Mouse (Mus musculus) lung, postnatal 0 days (tissue): ENCODE results near the gene Tango6. TPM values are rescaled to one million over a fixed set of nuclear protein-coding genes. Genes with fewer than 3 reads are reported as not detected.

Experiments
- ATAC-seq: fragments of 200-750 bp; cut with Nextera tagmentation; 2 replicates; pipeline ENCODE4 v1.8.0; 2017; ENCODE audit warnings: moderate library complexity
- DNase-seq: peaks from one replicate; pipeline ENCODE4 v3.0.0-alpha.2; 2016; ENCODE audit warnings: low spot score
- H3K27ac ChIP-seq: fragments of 300-500 bp; sonication (generic); 2 replicates; pipeline ENCODE4 v1.5.1; 2014; ENCODE audit warnings: antibody characterized with exemption, mild to moderate bottlenecking, low read length, mixed read lengths
- H3K27me3 ChIP-seq: fragments of 300-500 bp; sonication (generic); replicated peaks from 2 replicates; pipeline ENCODE4 v1.6.1; 2014; ENCODE audit warnings: low read length, mixed read lengths; ENCODE audit not compliant: insufficient read depth
- H3K36me3 ChIP-seq: fragments of 300-500 bp; sonication (generic); 2 replicates; pipeline ENCODE4 v1.6.1; 2014; ENCODE audit warnings: low read length, mixed read lengths; ENCODE audit not compliant: insufficient read depth
- H3K4me1 ChIP-seq: fragments of 300-500 bp; sonication (generic); 2 replicates; pipeline ENCODE4 v1.6.1; 2014; ENCODE audit warnings: antibody characterized with exemption, low read depth, low read length, mixed read lengths; ENCODE audit not compliant: insufficient read depth
- H3K4me2 ChIP-seq: fragments of 300-500 bp; sonication (generic); replicated peaks from 2 replicates; pipeline ENCODE4 v1.6.1; 2014; ENCODE audit warnings: low read depth, mild to moderate bottlenecking, low read length, moderate library complexity, mixed read lengths
- H3K4me3 ChIP-seq: fragments of 300-500 bp; sonication (generic); 2 replicates; pipeline ENCODE4 v1.5.1; 2014; ENCODE audit warnings: low read depth, low read length
- H3K9ac ChIP-seq: fragments of 300-500 bp; sonication (generic); replicated peaks from 2 replicates; pipeline ENCODE4 v1.6.1; 2014; ENCODE audit warnings: low read depth, mild to moderate bottlenecking
- H3K9me3 ChIP-seq: fragments of 300-500 bp; sonication (generic); 2 replicates; pipeline ENCODE4 v1.6.1; 2016; ENCODE audit warnings: low read length, mixed read lengths
- CTCF ChIP-seq: IDR thresholded peaks from 2 replicates; pipeline ENCODE4 v1.5.1; 2016; ENCODE audit warnings: antibody characterized with exemption, mild to moderate bottlenecking
- EP300 ChIP-seq: IDR thresholded peaks from 2 replicates; pipeline ENCODE4 v1.6.1; 2016; ENCODE audit warnings: antibody characterized with exemption, mild to moderate bottlenecking, control low read depth
- WGBS: fragments of 180-500 bp; shearing (Covaris S2); extraction: QIAGEN DNeasy Blood & Tissue Kit; methylation state at CpG from one replicate; pipeline ENCODE4 v1.1.7; 2014; 5-methylcytosine and 5-hydroxymethylcytosine counted together
- polyA plus RNA-seq: library from polyadenylated mRNA; unstranded; fragments of >200 nt; fragmentation: Nextera tagmentation; extraction: Ambion mirVana; gene quantifications from 2 replicates; pipeline ENCODE4 v1.2.1, GENCODE M21; 2015

The Tango6 gene
- polyA plus RNA-seq, 1 experiment from 2014 or later, result 3.5 TPM

DNA sequence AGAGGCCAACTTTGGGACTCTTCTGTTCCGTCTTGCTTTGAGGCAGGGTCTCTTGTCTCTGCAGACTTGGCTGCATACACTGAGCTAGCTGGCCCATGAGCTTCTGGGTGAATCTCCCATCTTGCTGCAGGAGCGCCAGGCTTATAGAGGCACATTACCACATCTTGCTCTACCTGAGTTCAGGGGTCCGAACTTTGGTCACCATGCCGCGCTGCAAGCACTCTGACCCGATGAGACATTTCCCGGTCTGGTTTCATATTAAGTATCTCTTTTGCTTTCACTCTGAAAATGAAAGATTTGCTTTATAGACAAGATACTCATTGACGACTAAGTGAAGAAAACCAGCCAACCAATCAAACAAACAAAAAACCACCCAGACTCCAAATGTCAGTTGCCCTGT lies 34.4 kb upstream of the Tango6 start:
- no peaks in the 10 kb centered on the region for H3K27me3 ChIP-seq
- 91% methylated on average over 8 of the region's 8 CpGs for WGBS
- no peak overlapping the region for H3K4me2 ChIP-seq
- no peak overlapping the region for H3K4me3 ChIP-seq
- DNase-seq (no peak), ATAC-seq (no peak)
- H3K9ac ChIP-seq, result no peak overlapping the region
- H3K27ac ChIP-seq, result no peak overlapping the region
- H3K4me1 ChIP-seq, result no peaks in the 10 kb centered on the region
- no peaks in the 10 kb centered on the region for H3K9me3 ChIP-seq
- H3K36me3 ChIP-seq, result no peaks in the 10 kb centered on the region
- no peak for TF ChIP-seq EP300
- no peak for TF ChIP-seq CTCF

DNA sequence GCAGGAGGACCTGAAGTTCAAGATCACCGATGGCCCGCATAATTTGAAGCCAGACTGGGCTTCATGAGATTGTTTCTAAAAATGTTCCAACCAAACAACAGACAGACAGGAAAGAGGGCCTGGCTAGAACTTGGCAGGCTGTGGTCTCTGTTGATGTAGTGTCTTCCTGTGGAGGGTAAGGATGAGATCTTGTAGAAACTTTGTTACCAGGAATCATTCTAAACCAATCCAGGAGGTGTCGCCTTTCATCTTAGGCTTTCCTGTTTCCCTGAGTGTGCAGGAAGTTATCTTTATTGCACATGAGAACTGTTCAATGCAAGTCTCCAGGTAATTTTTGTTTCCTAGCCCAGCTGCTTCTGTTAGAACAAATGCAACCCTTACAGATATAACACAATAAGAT lies 30.9 kb upstream of the Tango6 start:
- Histone ChIP-seq H3K4me3 (no peak overlapping the region), H3K4me2 (no peak overlapping the region), H3K27me3 (no peaks in the 10 kb centered on the region), H3K9me3 (no peaks in the 10 kb centered on the region), H3K27ac (no peak overlapping the region), H3K9ac (no peak overlapping the region), H3K36me3 (no peaks in the 10 kb centered on the region), H3K4me1 (no peaks in the 10 kb centered on the region)
- ATAC-seq (no peak), DNase-seq (no peak)
- 0 out of 2 replicates have a peak, but pooled peaks have one; percentile 19 for TF ChIP-seq EP300
- no peak for TF ChIP-seq CTCF
- WGBS, result 59% methylated on average over 3 of the region's 3 CpGs

DNA sequence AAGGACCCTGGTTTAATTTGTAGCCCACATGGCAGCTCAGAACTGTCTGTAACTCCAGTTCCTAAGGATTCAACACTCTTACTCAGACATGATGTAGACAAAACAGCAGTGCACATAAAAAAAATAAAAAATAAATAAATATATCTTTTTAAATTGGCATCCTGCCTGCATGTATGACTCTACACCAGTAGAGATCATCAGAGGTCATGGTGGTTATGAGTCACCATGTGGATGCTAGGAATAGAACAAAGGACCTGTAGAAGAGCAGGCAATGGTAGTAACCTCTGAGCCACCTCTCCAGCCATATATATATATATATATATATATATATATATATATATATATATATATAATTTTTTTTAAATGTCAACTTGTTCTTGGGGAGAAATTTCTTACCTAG lies 26.8 kb upstream of the Tango6 start:
- DNase-seq (peak; percentile 39), ATAC-seq (no peak)

DNA sequence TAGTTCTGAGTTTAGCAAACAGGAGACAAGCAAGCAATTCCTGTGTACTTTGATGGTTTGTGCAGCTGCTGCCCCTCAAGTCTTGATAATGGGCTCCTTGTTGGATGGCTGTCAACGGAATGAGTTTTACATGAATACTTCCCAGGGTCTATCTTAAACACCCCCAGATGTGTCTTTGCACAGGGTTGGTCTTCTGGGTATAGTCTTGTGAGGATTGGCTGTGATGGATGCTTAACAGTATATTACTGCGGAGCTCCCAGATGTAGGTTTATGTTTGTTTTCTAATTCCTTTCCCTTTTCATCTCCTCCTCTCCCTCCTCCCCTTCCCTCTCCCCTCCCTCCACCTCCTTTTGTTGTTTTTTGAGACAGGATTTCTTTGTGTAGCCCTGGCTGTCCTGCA lies 10.1 kb upstream of the Tango6 start:
- no peaks in the 10 kb centered on the region for H3K4me1 ChIP-seq
- ATAC-seq (no peak), DNase-seq (no peak)
- H3K9me3 ChIP-seq, result no peaks in the 10 kb centered on the region
- H3K9ac ChIP-seq, result no peak overlapping the region
- TF ChIP-seq EP300, result no peak
- no peak for TF ChIP-seq CTCF
- H3K4me2 ChIP-seq, result no peak overlapping the region
- H3K27me3 ChIP-seq, result no peaks in the 10 kb centered on the region
- peaks cover 4% of the 10 kb centered on the region; the same call in 1 of the 2 replicates for H3K36me3 ChIP-seq
- H3K4me3 ChIP-seq, result no peak overlapping the region
- H3K27ac ChIP-seq, result no peak overlapping the region
- 48% methylated on average over 2 of the region's 2 CpGs for WGBS

More for the DNA sequence above, 26.8 kb upstream of the Tango6 start:
- H3K36me3 ChIP-seq, result no peaks in the 10 kb centered on the region
- H3K4me2 ChIP-seq, result no peak overlapping the region
- no peaks in the 10 kb centered on the region for H3K27me3 ChIP-seq
- TF ChIP-seq EP300 (no peak), CTCF (no peak)
- H3K9ac ChIP-seq, result no peak overlapping the region
- no peaks in the 10 kb centered on the region for H3K9me3 ChIP-seq
- H3K4me1 ChIP-seq, result no peaks in the 10 kb centered on the region
- H3K4me3 ChIP-seq, result no peak overlapping the region
- H3K27ac ChIP-seq, result no peak overlapping the region

DNA sequence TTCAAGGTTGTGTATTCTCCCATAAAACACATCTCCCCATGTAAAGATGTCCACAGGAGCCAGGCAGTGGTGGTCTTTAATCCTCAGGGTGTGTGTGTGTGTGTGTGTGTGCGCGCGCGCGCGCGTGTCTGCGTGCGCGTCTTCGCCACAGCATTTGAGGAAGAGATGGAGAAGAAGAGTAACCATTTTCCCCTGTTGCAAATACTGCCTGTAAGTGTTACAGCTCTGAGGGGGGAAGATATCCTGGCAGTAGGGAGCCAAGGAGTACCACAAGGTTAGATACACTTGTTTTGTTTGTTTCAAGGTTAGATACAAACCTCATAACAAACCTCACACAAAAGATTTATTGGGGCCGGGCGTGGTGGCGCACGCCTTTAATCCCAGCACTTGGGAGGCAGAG lies 8.6 kb upstream of the Tango6 start:
- TF ChIP-seq EP300, result no peak
- no peak for TF ChIP-seq CTCF
- H3K9ac ChIP-seq, result no peak overlapping the region
- 98% methylated on average over 15 of the region's 15 CpGs for WGBS

DNA sequence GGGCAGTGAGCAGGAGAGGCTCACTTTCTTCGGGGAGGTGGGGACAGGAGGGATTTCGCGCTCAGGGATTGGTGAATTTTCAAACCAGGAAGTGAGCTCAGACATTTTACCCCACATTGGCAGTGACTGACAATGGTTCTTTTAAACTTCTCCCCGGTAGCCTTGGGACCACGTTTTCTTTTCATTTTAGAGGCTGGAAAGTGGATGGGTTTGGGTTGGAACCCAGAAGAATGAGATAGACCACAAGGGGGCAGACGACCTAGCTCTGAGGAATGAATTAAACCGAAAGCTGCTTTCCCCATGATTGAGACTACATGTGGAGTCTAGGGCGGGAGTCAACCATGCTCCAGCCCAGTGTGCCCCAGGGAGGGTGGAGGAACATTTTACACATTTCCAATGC lies 8.0 kb upstream of the Tango6 start:
- H3K4me1 ChIP-seq, result no peaks in the 10 kb centered on the region
- H3K27ac ChIP-seq, result no peak overlapping the region
- TF ChIP-seq EP300, result no peak
- peak; percentile 50 for TF ChIP-seq CTCF
- H3K9me3 ChIP-seq, result no peaks in the 10 kb centered on the region
- no peak overlapping the region for H3K9ac ChIP-seq
- H3K27me3 ChIP-seq, result no peaks in the 10 kb centered on the region
- WGBS, result 77% methylated on average over 8 of the region's 8 CpGs
- no peak overlapping the region for H3K4me2 ChIP-seq
- H3K36me3 ChIP-seq, result peaks cover 4% of the 10 kb centered on the region; the same call in 1 of the 2 replicates
- DNase-seq, result no peak
- no peak overlapping the region for H3K4me3 ChIP-seq
- no peak for ATAC-seq

More for the DNA sequence above, 8.6 kb upstream of the Tango6 start:
- H3K27me3 ChIP-seq, result no peaks in the 10 kb centered on the region
- DNase-seq (no peak), ATAC-seq (no peak)
- H3K4me3 ChIP-seq, result no peak overlapping the region
- no peak overlapping the region for H3K27ac ChIP-seq
- H3K9me3 ChIP-seq, result no peaks in the 10 kb centered on the region
- H3K4me1 ChIP-seq, result no peaks in the 10 kb centered on the region
- no peak overlapping the region for H3K4me2 ChIP-seq
- H3K36me3 ChIP-seq, result peaks cover 4% of the 10 kb centered on the region; the same call in 1 of the 2 replicates

DNA sequence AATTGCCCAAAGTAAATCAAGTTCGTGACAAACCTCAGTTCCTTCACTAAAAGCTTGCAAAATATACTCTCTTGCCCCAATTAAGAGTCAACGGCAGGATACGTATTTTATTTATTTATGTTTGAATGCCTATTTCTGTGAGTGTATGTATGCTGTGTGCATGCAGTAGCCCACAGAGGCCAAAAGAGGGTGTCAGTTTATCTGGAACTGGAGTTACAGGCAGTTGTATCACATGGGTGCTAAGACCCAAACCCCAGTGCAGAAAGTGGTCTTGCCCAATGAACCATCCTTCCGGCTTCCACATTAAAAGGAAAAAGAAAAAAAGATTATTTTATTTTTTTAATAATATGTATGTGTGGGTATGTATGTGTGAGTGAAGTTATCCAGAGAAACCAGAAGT lies 1.5 kb downstream of the Tango6 start:
- no peaks in the 10 kb centered on the region; the same call in 1 of the 2 replicates for H3K4me1 ChIP-seq
- H3K9me3 ChIP-seq, result no peaks in the 10 kb centered on the region
- no peaks in the 10 kb centered on the region for H3K27me3 ChIP-seq
- H3K4me3 ChIP-seq, result no peak overlapping the region
- 90% methylated on average over 4 of the region's 4 CpGs for WGBS
- no peak overlapping the region for H3K9ac ChIP-seq
- H3K4me2 ChIP-seq, result no peak overlapping the region
- no peaks in the 10 kb centered on the region for H3K36me3 ChIP-seq
- no peak overlapping the region for H3K27ac ChIP-seq
- DNase-seq, result no peak
- TF ChIP-seq EP300, result no peak
- no peak for TF ChIP-seq CTCF
- no peak for ATAC-seq
